Mouse (Mus musculus): ENCODE measurements at regions not wholly inside any gene's neighbourhood (a gene's known extent, or its start where the extent isn't known, plus 50 kb on each side); places are given as distances from the start of the nearest gene placed in this dataset.
"Not testable (repeated sequence)": the region's sequence is repeated elsewhere in the genome, so short reads cannot be mapped to it uniquely, and the experiment has no call there.

DNA sequence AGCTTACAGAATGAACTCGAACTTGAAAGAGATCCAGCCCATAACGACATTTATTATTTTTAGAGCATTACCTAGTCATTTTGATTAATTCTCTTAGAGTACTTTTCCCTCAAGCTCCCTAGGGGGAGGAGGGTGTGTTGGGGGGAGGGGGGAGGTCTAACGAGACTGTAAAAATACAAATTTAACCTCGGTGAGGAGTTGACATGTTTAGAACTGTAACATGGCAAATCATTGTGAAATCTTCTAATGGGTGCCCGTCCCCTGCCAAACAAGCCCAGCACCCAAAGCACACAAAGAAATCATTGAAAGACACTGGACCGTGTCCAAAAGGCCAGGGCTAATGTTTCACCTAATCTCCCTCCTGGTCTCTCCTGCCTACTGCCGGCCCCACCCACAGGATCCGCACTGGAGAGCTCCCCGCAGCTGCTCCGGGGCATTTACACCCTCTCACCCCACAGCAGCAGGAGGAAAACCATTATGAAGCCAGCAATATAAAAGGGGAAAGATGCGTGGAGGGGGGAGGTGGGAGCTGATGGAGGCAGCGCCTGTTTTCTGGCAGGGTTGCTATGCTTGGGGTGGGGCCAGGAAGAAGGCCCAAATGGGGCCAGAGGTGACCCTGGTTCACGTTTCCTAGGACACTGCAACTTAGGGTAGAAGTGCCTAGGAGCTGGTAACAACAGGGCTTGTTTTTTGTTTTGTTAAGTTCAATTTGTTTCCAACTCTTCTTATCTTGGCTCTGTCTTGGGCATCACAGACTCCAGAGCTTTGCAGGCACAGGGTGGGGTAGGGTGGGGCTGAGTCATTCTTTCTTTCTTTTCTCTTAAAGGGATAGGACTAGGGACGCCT, 223.5 kb upstream of the Klf3 start:
- ATAC-seq (replicated peaks; ENCODE audit: low read depth, poor library complexity, severe bottlenecking) = peak; percentile 55

DNA sequence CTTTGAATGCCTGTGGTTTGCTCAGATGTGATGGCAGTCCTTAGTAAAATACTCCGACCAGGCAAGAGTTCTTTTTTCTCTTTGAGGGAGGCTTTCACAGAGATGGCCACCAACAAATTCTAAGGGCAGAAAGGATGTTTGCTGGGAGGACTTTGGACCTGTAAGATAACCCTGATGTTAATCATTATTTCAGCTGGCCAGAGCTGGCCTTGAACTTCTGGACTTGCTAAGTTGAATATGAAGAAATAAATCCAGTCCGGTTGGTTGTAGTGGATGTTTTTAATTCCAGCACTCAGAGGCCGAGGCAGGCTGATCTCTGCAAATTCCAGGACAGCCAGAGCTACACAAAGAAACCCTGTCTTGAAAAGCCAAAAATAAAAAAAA, 222.9 kb upstream of the Klf3 start:
- ATAC-seq (replicated peaks; ENCODE audit: low read depth, poor library complexity, severe bottlenecking) = no peak

DNA sequence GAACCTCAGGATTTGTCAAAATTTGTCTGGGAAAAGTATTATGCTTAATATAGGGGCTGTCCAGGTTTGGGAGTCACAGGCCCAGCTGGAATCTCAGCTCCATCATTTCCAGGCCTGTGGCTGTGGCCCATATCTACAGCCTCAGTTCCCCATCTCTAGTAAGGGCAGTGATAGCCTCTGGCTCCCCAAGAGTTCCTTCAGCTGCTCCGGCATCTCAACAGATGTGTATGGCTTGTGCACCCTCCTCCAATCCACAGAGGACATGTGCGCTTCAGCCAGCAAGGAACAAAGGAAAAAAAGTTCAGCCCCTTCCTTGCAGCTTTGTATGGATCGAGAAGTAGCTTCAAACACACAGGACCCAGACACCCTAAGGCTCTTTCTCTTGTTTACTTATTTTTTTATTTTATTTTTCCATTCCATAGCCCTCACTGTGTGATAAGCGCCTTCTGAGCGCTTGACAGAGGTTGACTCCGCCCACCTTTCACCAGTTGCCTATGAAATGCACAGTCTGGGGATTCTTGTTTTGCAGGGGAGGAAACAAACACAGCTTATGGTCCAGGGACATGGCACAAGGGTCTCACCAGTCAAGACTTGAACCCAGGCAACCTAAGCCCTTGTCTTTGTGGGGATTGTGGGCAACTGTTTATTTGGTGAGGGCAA, 222.3 kb upstream of the Klf3 start:
- peak; percentile 36; the same call in 1 of the 2 replicates for ATAC-seq (replicated peaks; ENCODE audit: low read depth, poor library complexity, severe bottlenecking)

DNA sequence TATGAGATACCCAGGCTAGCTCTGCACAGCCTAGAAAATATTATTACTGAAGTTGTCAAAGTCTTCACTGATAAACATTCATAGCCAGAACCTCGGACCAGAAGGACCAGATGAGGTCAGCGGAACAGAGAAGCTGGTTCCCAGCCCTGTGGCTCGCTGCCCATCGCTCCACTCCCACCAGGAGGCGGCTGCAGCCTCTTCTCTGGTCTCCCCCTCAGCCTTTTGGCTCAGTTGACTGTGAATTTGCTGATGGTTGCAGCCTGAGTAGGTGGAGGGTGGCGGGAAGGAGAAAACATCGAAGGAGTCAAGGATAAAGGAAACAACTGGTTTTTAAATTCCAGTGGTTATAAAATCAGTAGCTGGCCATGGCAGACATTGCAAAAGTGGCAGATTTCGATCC, 221.7 kb upstream of the Klf3 start:
- ATAC-seq (replicated peaks; ENCODE audit: low read depth, poor library complexity, severe bottlenecking) = no peak

DNA sequence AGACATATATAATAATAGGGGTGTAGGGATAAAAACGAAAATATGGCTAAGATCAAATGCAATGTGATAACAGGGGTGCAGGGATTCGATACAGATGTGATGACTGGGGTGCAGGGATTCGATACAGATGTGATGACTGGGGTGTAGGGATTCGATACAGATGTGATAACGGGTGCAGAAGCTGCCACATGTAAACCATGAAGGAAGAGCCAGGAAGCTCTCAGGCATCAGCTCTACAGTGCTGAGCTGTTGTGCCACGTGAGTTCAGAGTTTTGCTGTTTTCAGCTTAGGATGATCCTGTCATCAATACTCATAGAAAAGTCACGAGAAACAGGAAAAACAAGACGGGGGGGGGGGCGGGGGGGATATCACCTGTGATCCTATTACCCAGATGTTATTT, 221.2 kb upstream of the Klf3 start:
- ATAC-seq (replicated peaks; ENCODE audit: low read depth, poor library complexity, severe bottlenecking) = no peak

DNA sequence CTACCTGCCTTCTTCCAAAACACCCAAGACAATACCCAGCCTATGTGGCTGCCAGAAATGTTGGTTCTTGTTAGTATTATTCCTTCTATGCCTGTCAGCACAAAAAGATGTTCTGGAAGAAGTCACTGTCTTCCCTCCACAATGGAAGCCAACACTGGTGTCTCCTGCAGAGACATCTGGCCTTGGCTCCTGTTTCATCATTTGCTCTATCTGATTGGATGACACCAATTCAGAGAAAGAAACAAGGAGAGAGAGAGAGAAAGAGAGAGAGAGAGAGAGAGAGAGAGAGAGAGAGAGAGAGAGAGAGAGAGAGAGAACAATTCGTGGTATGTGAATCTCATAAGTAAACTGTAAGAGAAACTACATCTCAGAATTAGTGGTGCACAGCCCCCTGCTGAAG, 218.9 kb upstream of the Klf3 start:
- no peak for ATAC-seq (replicated peaks; ENCODE audit: low read depth, poor library complexity, severe bottlenecking)

DNA sequence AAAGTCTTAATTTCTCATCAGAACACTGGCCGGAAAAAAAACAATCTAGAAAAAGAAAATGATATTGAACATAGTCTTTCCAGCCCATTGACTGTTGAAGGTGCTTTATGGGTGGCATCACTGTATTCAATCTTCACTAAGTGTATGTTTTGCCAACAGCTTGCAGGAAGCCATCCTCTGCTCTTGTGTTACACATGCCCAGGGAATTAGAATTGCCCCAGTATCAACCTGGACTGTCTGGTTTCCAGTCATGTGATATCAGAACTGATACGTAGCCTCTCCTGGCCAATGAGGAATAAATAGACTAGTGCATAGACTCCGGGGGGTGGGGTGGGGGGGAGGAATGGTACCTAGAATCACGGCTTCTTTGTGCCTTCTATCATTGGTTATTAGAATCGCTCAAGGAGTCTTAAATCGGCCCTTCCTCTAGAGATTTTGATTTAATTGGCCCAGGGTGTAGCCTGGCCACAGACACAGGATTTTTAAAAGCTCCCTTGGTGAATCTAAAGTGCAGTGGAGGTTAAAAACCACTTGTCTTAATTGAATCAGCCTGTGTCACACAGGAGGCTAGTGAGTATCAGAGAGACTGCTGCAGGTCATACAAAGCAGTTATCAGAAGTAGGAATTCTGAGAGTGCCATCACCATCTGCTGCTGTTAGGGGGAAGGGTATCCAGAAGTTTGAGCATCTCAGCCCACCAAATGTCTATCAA, 218.0 kb upstream of the Klf3 start:
- ATAC-seq (replicated peaks; ENCODE audit: low read depth, poor library complexity, severe bottlenecking) = no peak

DNA sequence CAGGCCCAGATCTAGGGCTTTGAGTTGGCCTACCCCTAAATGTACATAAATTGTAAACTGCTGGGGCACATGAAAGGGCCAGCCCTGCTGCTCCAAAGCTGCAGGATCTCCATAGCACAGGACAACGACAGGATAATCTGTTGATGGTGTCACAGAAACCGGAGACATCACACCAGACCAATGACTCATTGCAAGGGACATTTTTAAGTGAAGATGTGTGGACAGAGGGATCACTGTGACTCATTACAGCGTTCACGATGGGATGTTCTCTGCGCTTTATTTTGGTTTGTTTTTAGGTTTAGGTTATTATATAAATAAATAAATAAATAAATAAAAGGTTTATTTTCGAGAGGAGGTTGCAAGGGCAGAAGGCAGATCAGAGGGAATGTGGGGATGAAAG, 216.9 kb upstream of the Klf3 start:
- no peak for ATAC-seq (replicated peaks; ENCODE audit: low read depth, poor library complexity, severe bottlenecking)

DNA sequence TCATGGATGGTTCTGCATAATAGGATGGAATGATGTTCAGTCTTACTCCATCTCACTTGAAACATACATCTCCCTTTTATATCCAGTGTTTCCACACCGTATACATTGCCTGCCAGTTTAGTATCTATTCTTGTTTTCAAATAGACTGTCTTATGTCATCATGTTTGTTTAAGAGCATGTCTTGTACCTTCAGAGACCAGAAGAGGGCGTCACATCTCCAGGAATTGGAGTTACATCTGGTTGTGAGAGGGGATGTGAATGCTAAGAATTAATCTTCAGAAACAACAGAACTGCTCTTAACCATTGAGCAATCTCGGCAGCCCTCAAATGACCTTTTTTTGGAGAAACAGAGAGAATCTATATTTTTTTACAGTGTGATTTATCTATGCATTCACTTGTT, 216.3 kb upstream of the Klf3 start:
- no peak for ATAC-seq (replicated peaks; ENCODE audit: low read depth, poor library complexity, severe bottlenecking)

DNA sequence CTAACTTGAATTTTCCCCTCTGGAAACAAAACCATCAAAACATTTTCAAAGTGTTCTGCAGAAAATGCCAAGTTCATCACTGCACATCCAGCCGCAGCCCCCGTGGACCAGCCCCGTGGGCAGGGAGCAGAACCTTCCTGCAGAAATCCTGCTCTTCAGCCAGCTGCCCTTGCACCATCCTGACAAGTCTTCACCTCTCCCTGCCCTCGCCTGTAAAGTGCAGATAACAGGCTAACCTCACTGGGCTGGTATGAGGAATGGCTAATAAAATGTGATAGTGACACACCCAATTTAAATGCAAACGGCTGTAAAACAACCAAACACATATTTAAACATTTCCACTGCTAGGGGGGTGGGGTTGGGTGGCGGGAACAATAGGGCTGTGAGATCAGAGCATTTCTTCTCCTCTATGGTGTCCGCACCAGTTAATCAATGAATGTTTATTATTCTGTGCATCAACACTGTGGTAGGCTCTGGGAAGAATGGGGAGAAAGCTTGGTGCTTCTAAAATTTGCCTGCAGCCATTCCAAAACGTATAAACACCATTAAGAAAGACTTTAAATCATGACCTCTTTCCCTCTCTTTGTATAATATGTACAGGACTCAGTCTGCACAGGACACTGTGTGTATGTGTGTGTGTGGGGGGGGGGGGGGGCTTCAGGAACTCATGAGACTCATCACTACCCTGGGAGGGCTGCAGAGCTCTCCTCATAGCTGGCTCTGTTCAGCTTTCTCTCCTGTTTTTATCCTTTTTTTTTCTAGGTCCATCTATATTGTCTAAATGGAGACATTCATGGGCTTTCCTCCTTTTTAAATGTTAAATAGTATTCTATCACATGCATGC, 215.1 kb upstream of the Klf3 start:
- ATAC-seq (replicated peaks; ENCODE audit: low read depth, poor library complexity, severe bottlenecking) = peak; percentile 76

DNA sequence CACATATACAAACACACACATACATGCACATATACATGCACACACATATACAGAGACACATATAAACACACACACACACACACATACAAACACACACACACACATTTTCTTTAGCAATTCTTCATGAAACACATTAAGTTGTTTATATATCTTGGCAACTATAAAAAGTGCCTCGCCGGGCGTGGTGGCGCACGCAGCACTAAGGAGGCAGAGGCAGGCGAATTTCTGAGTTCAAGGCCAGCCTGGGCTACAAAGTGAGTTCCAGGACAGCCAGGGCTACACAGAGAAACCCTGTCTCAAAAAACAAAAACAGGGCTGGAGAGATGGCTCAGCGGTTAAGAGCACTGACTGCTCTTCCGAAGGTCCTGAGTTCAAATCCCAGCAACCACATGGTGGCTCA, 214.4 kb upstream of the Klf3 start:
- not testable (repeated sequence) for ATAC-seq (replicated peaks; ENCODE audit: low read depth, poor library complexity, severe bottlenecking)

DNA sequence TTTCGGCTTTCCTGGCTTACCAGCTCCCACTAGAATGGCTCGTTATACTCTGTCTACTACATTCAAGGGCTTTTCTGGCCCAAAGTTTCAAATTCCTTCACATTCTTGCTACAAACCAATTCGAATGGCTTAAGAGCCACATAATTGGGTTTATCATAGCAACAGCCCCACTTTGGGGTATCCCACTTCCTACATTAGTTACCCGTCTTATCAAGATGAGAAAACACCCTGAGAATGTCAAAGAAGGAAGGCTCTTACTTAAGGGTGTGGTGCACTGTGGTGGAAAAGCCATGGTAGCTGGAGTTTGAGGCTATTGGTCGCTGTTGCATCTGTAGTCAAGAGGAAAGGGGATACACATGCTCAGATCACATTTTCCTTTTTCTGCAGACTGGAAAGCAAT, 213.2 kb upstream of the Klf3 start:
- ATAC-seq (replicated peaks; ENCODE audit: low read depth, poor library complexity, severe bottlenecking) = peak; percentile 21; the same call in 1 of the 2 replicates

DNA sequence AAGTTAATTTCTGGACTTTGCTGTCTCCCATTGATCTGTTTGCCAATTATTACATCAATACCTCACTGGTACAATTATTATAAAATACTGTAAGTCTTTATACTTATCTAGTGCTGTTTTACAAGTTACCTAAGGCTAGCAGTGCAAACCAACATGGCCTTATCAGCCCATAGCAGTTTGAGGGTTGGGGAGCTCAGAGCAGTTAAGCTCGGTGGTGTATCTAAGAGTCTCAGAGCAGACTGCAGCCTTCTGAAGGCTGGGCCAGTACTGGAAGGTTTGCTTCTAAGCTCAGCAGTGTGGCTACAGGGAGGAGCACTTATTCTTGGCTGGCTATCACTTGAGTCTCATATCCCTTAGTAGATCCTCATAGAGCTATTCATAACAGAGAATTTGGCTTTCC, 212.4 kb upstream of the Klf3 start:
- peak; percentile 78 for ATAC-seq (replicated peaks; ENCODE audit: low read depth, poor library complexity, severe bottlenecking)

DNA sequence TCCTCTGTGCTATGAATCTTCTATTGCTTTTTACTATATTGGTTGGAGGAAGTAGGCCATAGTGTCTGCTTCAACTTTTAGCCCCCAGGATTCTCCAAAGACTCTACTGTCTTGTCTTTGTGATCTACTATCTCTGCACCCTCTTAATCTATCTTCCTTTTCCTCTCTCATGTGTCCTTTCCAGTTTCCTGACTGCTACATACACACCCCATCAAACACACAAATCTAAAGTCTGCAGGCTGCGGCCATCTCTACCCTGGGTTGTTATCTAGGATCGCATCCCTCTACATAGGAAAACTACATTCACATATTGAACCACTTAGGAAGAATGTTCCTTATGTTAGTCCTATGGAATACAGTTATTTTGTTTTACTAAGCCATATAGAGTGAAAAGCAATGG, 211.4 kb upstream of the Klf3 start:
- ATAC-seq (replicated peaks; ENCODE audit: low read depth, poor library complexity, severe bottlenecking) = no peak

DNA sequence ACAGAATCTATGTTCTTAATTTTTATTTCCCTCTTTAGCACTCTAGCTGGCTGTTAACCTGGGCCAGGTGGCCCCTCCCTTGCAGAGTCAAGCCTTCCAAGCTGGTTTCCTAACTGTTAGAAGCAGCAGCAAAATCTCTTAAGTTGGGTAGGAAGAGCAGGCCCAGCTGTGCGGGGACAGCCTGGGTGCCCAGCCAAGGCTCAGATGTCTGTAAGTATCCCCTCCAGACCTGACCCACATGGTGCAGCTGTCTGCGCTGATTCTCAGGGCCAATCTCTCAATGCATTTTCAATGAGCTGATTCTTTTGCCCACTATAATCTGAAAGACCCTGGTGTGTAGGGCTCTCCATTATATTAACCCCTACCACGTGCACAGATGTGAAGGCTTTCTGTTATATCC, 208.0 kb upstream of the Klf3 start:
- ATAC-seq (replicated peaks; ENCODE audit: low read depth, poor library complexity, severe bottlenecking) = no peak

DNA sequence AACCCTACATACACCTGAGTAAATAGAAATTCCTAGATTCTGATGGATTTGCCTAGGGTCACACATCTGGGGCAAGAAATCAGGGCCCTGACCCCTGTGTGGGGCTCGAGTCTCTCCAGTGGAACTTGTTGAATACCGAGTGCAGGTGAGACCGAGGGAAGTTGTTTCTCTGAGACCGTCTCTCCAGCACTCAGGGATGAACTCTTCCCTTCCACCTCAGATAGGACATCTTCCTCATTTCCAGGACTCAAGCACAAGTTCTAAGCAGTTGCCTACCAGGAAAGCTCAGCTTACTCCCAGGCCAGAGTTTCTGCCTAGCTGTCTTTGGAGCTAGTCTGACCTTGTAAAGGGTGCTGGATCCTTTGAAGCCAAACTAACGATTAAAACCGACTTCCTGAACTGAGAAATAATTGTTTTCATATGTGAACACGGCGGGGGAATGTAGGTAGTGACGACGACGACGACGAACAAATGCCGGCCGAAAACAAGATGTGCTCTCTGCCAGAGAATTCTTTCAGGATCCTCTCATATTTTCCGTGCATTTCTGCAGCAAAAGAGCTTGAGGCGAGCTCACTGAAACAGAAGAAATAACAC, 207.3 kb upstream of the Klf3 start:
- ATAC-seq (replicated peaks; ENCODE audit: low read depth, poor library complexity, severe bottlenecking) = no peak

DNA sequence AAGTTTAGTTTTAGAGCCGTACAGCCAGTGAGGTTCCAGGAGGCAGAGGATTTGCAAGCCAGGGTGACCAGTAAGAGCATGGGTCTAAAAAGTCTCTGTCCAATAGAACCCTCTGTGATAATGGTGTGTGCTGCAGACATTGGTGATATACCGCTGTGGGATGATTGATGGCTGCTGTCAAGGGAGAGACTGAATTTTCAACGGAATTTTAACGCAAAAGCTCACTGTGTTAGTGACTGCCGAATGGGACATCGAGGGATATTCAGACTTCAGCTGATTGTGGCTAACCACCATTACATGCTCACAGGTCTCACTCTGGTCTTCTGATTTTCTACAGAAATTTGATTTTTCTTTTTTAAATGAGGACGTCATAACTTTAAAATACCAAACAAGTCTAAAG, 206.2 kb upstream of the Klf3 start:
- ATAC-seq (replicated peaks; ENCODE audit: low read depth, poor library complexity, severe bottlenecking) = no peak

DNA sequence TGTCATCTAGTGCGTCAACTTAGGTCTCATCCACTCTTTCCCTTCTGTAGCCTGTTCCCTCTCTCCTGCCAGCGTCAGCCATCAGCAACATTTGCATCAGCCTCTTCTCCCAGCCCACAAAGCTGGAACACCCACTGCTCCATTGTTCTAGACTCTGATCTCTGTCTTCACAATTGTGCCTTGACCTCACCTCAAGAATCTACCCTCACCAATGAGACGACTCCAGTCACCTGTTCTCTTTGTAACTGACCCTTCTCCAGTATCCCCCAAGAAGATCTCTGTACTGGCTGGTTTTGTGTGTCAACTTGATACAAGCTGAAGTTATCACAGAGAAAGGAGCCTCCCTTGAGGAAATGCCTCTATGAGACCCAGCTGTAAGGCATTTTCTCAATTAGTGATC, 205.7 kb upstream of the Klf3 start:
- ATAC-seq (replicated peaks; ENCODE audit: low read depth, poor library complexity, severe bottlenecking) = no peak

DNA sequence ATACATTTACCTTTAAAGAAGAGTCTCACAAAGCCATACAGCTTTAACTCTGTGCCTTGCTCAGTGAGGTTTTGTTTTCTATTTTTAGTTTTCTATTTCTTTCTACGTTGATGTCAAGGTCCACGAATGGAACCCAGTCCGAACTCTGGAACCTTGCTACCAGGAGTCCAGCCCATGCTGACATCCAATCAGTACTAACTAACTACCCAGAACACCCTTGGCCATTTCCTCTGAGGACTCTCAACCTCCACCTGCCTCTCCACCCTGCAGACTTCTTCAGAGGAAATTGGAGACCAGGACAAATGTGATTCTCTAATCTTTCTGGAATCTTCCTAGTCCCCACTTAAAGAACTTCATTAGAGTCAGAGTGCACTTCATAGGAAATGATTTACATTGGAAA, 204.6 kb upstream of the Klf3 start:
- ATAC-seq (replicated peaks; ENCODE audit: low read depth, poor library complexity, severe bottlenecking) = no peak

DNA sequence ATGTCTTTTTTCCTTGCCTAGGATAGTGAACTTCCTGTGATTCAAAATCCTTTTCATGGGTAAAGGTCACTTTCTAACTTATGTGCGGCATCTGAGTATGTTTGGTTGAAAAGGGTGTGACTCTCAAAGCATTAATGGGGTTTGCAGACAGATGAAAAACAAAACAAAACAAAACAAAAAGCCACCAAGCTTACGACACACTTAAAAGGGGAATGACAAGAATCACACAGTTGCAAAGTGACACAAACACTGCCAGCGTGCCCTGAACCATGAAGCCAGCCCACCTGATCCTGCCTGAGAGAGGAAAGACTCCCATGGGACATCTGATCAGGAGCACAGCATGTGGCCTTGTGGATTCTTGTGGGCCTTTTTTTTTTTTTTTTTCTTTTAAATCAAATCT, 204.2 kb upstream of the Klf3 start:
- no peak for ATAC-seq (replicated peaks; ENCODE audit: low read depth, poor library complexity, severe bottlenecking)
